Mouse (Mus musculus) retina, adult 2 months (tissue): Measurements from ENCODE around the gene Timm9.

Experiments
- DNase-seq: peaks from one replicate; pipeline ENCODE4 v3.0.0-alpha.2; 2012; ENCODE audit warnings: low read depth, low spot score

Timm9 gene

DNA sequence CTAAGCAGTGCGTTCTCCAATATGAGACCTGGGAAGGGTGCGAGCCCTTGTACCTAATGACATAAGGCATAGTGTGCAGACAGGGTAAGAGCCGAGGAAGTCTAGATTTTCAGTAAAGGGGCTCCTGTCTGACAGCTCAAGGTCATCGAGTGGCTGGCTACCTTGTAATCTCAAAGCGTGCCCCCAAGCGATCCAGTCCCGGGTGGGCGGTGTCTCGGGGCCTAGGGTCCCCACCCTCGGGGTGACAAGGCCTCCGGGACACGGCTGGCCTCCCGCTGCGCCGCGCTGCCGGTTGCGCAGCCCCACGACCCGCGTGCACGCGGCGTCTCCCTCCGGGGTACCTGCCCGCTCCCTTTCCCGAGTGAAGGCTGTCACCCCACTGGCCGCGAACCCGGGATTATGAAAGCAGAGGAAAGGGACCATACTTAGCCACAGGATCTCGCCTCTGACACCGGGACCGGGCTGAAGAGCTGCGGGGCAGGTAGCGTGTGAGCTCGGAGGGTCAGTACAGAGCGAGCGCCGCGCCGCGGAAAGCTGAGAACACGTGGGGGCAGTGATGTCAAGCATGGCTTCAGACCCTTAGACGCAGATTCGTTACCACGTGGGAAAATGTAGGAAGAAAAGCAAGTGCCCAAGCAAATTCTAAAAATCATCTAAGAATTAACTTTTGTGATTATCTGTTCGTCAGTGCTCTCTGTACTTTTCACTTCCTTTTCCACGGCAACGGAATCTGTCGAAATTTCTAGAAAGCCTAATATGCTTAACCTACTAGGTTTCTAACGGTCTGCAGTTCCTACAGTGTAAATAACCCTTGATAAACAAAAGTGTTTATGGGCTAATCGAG lies at the start of gene Timm9, which contains the start of gene 2700049A03Rik:
Timm9 (minus strand) TSS at position 555 of the 844 bp plus-strand sequence.
2700049A03Rik (plus strand) TSS at position 719 of the 844 bp plus-strand sequence.
- DNase-seq: peak; percentile 94

DNA sequence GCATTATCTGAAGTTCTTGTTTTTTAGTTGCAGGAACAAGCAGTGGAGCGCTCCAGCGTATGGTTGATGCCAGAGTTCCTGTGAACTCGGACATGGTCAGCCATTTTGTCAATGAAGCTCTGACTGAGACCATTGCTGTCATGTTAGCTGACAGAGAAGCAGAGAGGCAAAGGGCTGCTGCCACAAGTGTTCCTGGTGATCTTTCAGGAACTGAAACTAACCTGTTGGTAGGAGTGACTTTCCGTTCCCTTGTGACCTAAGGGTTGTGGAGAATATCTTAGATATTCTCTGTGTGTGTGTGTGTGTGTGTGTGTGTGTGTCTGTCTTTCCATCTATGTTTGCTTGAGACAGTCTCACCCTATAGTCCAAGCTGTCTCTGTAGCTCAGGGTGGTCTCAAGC lies 47.9 kb upstream of the Timm9 start:
- no peak for DNase-seq

DNA sequence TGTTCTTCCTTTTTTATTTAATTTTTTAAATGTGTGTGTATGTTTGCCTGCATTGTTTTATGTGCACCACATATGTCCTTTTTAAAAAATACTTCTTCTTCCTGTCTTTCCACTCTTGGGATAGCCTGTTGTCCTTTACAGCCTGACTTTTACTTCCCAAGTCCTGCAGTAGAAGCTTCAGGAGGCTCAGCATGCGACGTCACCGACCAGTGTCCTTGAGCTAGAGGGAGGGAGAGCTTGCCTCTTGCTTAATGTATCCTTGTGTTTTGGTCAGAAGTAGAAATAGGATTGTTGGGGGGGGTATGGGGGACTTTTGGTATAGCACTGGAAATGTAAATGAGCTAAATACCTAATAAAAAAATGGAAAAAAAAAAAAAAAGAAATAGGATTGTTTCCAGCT lies 47.3 kb upstream of the Timm9 start:
- DNase-seq: no peak

DNA sequence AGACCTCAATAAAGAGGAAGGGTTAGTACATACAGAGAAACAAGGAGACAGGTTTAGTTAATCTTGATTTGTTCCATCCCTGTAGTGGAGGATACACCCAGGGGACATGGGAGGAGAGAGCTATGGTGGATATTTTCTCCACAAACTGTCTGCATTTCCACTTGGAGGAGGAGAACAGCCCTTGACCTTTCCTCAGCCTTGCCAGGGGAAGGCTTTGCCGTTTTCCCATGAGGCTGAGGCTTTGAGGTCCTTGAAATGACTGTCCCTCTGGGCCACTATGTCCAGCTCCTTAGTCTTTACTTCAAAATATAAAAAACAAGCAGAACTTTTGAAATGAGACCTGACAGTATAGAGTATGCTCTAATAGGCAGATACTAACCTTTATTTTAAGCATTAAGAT lies 33.4 kb upstream of the Timm9 start:
- DNase-seq: no peak

DNA sequence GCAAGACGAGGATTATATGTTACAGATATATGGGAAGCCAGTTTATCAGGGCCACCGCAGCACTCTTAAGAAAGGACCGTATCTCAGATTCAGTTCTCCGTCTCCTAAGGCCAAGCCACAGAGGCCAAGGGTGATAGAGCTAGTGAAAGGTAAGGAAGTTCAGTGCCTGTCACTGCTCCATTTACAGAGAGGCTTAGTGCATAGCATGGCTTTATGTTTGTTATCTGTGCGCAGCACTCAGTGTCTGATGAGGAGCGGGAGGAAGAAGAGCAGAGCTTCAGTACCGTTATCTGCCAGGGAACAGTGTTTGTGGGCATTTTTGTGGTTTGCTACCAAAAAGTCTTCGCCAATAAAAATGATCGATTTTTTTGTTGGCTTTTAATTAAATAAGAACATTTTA lies 27.9 kb upstream of the Timm9 start:
- DNase-seq: no peak

DNA sequence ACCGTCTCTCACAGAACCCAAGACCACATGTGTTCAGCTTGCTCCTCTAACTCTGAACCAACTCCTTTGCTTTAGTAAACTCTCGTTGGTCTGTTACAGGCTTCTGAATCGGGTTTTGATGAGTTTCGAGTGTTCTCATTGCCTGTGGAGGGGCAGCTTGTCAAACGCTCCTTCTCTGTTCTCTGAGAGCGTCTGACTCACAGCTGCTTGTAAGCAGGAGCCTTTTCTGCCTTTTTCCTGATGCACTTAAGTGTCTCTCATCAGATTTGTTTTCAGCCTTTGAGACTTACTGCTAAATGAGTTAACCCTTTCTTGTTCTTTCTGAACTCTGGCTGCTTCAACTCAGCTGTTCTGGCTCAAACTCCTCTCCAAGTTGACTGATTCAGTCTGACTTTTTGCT lies 21.5 kb upstream of the Timm9 start:
- no peak for DNase-seq

DNA sequence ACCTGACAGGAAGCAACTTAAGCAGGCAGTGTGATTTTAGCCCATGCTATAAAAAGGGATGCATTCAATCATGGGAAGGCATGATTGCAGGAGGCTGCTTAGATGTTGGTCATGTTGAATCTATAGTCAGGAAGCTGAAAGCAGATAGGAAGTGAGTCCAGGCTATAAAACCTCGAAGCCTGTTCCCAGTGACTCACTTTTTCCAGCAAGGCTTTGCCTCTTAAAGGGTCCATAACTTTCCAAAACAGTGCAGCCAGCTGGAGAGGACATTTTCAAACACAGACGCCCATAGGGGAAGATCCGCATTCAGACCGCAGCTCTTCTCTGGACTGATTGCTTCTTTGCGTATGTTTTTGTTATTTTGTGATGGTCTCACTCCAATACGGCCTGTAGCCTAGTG lies 18.5 kb upstream of the Timm9 start:
- DNase-seq: no peak

DNA sequence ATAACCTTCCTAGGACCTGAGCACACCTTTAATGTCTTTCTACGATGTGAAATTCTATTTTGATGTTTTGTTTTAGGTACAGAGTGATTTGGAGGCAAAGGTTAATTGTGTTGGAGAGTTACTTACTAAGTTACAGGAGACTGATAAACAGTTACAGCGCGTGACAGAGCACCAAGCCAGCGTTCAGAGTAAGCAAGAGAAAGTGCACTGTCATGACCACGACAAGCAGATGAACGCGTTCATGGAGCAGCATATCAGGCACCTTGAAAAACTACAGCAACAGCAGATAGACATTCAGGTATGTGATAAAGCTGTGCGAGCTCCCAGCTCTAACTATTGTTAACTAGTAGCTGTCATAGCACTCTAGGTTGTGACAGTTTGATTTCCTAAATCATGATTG lies 13.7 kb upstream of the Timm9 start:
- DNase-seq: no peak

DNA sequence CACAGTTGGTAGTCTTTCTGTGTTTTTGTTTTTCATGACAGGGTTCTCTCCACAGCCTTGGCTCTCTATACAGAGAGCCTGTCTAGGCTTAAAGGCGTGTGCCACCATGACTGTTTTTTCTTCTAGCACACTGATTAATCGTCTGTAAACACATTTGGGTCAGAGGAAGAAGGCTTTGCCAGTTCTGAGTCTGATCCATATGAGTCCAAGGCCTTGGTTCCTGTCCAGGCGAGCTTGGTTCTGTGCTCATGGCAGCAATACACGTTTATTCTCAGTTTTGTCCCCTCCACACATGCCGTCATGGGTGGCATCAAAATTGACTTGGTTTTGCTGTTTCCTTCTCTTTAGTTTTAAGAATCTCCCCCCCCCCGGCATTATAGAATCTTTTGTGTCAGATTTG lies 13.0 kb upstream of the Timm9 start:
- no peak for DNase-seq

DNA sequence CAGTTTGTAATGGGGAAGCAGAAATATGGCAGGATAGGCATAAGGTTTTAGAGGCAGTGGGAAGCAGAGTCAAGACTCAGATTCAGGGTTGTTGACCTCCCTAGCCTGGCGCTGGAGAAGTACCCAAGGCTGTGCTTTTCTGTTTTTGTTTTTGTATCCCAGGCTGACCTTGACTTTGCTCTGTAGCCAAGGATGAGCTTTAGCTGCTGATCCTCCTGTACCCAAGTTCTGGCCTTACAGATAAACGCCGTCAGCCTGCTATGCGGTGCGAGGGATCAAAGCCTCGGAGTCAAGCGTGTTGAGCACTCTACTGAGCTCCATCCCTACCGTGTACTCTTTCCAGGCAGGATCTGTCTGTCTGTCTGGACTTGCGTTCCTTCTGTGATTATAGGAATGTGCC lies 12.3 kb upstream of the Timm9 start:
- no peak for DNase-seq

DNA sequence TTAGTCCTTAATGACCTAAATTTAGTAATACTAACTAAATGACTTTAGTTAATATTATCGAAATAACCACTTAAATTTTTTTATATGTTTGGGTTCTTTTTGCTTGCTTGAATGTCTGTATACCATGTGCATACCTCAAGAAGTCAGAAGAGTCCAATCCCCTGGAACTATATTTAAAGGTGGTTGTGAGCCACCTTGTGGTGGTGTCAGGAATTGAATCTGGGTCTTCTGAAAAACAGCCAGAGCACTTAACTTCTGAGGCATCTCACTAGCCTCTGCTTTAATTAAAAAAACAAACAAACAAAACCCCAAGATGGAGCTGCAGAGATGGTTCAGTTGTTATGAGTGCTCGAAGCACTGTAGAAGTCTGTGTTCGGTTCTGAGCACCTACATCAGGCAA lies 11.2 kb upstream of the Timm9 start:
- peak; percentile 16 for DNase-seq

DNA sequence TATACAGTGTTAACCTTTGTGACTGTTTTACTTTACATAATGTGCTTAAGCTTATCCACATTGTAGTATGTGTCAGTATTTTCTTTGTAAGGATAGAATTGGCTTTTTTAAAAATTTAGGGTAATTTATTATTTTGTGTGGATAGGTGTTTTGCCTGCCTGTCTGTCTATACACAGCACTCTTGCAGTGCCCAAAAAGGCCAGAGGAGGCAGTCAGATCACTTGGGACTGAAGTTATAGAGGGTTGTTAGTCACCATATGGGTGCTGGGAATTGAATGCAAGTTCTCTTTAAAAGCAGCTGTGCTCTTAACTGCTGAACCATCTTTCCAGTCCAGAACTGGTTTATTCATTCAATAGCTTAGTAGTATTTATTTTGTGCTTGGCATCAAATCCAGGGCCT lies 4.7 kb upstream of the Timm9 start:
- DNase-seq: no peak

DNA sequence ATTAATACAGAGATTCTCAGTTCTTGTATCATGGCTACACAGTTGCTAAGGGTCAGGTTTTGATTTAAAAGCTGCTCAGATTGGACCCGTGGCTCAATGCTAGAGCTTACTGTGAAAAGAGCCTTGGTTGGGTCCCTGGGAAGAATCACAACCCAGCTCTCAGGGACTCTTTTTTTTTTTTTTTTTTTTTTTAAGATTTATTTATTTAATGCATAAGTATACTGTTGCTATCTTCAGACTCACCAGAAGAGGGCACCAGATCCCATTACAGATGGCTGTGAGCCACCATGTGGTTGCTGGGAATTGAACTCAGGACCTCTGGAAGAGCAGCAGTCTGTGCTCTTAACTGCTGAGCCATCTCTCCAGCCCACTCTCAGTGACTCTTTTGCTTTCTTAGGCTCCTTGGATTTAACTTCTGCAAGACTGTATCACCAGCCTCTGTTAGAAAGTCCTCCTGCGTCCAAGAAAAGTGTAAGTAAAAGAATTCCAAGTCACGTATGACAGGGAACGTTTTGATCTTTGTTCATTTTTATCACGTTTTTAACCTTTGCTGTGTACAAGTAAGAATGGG lies 2.9 kb upstream of the Timm9 start:
- no peak for DNase-seq

DNA sequence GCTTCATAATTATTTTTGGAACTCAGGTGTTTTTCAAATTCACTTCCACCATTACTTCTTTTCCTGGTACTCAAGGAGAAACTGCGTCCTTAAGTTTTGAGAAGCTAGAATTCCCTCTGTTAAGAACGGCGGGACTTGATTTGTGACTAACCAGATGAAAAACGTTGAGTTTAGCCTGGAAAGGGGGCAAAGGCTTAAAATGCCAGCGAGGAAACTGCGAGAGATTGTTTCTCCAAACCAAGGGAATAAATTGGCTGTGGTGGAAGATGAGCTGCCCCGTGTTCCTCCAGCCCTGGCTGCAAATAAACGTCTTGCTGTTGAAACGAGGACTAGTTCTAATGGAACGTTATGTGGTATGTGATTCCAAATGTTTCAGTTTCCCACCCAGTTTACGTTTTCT lies 1.2 kb upstream of the Timm9 start:
- DNase-seq: no peak

DNA sequence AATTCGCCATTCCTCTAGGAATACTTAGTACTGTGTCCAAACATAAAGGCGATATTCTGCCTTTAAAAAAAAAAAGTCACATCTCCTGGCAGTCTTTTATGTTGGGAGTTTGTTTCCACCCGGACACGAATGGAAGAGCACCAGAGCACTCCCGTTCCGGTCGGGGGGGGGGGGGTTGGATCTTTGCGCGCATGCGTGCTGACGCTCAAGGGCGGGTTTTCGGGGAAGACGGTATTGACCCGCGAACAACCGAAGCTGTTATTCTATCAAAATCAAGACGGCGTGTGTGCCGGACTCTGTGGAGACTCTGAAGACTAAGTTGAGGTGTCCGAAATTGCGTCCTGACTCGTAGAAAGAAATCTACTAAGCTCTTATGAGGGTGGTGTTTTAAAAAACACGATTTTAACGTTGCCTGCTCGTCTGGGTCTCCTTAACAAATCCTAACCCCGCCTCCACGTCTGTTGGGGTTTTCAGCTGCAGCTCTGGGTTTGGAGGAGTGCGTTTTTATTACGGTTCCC lies 549 bp upstream of the Timm9 start:
- DNase-seq: no peak

DNA sequence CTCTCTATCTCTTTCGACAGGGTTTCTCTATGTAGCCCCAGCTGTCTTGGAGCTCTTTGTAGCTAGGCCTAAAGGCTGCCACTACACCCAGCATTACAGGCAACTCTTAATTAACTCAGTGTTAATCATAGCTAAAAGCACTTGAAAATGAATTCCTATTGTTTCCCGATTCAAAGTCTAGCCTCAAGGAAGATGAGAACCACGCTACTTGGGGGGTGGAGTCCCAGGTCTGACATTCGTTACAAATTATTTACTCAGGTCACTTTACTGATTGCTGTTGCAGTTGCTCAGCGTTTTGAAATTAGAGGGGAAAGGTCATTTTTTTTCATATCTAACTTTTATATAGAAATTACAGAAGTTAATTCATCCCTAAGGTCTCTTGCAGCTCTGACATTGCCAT lies 903 bp downstream of the Timm9 start:
- DNase-seq: no peak

DNA sequence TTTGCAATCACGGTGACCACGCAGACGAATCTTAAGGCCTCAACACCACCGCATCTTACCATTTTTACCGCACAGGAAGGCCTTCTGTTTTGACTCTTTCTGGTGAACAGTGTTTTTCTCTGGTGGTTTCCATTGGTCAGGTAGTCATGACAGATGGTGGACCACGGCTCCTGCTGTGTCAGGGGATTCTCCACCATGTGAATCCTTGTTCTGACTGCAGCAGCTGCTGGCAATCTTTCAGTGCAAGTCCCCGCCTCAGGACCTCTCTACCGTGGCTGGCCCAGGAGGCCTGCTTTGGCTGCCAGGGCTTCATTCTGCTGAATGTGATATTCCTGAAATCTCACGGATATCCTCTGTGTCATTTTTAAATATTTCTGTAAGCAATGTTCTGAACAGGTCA lies 13.2 kb downstream of the Timm9 start:
- no peak for DNase-seq

DNA sequence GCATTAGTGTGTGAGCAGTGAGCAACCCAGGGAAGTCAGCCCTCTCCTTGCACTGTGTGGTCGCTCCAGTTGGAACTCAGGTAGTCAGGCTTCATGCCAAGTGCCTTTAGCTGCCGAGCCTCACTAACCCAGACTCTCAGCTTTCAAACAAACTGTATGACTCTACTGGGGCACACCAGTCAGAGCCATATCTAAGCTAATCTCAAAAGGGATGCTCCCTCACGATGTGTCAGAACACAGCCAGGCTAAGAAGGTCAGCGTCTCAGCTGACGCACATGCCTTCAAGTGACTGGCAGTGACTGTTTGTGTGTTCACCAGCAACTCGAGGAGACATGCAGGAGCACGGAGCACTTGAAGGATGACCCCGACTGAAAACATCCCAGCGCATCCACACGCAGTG lies 13.8 kb downstream of the Timm9 start:
- no peak for DNase-seq

DNA sequence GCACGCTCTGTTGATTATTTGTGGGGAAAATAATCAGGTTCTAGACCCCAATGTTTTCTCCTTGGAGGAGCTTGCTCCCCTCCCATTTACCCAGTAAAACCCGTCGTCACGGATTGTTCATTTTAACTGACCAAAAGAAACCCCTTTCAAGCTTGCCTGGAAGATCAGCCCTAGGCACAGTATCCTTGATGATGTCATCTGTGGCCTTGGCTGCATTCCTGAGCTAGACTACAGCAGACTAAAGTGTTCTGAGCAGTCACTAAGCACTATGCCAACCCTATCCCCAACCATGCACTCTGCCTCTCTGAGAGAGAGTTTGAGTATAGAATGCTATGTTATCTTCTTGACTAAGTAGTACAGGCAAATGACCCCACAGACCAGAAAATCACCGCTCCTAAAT lies 20.1 kb downstream of the Timm9 start:
- DNase-seq: no peak

DNA sequence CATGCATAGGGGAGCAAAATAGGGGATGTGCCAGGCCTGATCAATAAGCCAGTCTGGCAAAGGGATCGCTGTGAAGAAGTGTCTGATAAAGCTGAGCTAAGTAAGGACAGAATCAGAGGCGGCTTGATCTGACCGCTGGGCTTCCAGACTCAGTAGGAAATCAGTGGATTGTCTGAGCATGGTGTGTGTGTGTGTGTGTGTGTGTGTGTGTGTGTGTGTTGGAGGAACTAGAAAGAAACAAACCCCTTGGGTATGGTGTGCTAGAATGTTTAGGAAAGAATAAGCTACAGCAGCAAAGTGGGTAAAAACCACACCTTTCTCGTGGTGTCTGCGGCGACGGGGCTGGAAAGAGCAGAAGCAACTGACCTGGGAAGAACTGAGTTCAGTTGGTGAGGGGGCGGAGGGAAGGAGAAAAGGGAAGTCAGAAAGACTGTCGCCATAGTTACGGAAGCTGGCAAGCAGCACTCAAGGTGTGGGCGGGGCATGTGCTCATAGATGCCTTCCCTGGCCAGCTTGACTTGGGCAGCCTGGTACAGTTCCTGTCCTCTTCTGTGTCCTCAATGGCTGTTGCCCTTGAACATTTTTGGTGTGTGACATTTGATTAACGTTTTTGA lies 22.7 kb downstream of the Timm9 start:
- no peak for DNase-seq

DNA sequence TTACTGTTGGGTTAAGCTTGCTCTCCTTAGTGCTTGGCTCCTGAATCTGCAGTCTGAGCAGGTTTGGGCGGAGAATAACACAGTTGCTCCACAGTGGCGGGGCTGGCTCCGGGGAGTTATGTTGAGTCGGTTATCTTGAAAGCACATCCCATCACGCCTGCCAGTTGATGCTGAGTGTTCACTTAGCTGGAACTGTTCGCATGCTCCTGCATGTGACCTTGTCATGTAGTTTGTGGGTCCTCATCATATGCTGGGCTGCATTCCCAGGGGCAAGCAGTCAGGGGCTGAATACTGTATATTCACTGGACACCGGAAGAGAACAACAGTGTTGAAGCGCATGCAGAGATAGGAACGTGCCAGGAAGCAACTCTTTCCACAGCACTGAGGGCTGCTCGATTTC lies 23.4 kb downstream of the Timm9 start:
- DNase-seq: no peak

DNA sequence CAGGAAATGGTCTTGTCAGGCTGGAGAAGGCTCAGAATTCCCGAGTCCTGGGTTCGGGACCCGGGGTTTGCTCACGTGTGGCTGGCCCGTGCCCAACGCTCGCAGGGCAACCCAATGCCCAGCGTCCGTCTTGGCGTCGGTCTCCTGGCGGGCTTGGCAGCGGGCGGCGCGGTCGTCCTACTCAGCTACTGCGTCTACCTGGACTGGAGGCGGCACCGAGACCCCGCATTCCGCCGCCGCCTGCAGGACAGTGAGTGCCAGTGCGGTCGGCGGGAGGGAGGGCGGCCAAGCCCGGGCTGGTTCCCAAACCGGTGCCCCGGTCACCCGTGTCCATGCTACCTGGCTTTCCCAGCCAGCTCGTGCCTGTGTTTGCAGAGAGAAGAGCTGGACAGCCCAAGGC lies 25.2 kb downstream of the Timm9 start, which contains the start of gene Tomm20l:
Tomm20l (plus strand) TSS at position 98 of the 400 bp plus-strand sequence.
- DNase-seq: no peak
